Mouse (Mus musculus) cerebellum, postnatal 10 days (tissue): ENCODE measurements around the gene Ppox.
"Not testable (repeated sequence)": the region's sequence is repeated elsewhere in the genome, so short reads cannot be mapped to it uniquely, and the experiment has no call there.

Experiments
- DNase-seq, 2 experiments: peaks; one replicate each; pipeline ENCODE4 v3.0.0; 2021; ENCODE audit warnings: mixed read lengths in 2 of 2

Ppox gene

DNA sequence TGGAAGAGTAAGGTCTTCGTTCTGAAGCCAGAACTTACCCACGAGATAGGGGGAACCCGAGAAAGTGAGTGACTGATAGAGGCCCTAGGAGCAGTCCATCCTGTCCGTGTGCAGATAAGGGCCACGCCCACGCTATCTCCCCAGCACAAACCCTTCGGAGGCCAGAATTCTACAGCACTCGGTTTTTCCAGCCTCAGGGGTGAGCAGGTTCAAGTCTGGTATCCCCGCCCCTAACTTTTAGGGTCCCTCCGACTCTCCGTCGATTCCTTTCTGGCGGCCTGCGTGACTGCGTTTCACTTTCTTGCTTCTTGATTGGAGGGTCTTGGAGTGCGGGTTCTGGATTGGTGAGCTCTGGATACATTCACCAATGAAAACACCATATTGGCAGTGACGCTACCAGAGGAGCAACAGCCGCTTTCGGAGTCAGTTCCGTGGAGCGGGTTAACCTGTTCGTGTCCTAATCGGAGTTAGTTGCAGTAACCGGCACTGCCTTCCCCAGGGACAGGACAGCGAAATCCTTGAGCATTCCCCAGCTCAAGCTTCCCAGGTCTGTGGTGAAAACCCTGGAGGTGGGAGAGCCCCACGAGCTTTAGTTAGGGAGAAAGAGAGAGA, at the start of gene Ppox:
TSS of gene Ppox (minus strand) at position 271 of the 612 bp plus-strand sequence.
- peak; percentile 93 for DNase-seq

- no peak for DNase-seq
These were observed 49.2 kb upstream of the Ppox start for GRCm38 (mm10) chr1:171330216-171330560.

DNA sequence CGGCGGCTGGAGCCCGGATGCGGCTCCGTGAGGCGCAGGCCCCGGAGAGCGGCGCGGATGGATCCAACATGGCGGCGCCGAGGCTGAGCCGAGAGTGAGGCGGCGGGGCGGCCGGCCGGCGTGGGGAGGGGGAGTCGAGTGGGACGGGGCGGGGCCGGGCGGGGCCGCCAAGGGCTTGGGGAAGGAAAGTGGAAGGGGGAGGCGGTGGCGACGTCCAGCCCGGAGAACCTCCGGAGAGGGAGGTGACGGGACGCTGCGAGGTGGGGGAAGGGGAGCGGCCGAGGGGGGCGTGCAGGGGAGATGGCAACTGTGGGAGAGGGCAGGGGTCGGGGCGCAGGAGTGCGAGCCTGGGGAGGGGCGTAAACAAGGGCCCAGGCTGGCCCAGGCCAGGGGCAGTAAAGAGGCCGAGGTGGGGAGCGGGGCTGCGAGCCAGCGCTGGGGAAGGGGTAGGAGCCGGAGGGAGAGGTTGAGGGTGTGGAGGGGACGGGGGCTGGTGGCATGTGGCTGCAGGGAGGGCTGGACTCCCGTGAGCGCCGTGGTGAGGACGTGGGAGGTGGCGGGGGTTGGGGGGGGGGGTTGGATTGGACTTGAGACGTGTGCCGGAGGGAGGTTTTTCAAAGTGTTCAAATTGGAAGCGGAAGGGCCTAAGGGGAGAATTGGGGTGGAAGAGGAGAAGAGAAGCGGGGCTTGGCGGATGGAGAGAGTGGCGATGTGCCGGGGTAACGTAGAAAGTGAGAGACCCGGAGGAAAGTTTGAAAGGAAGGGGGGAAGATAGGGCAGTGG, 48.6 kb upstream of the Ppox start:
- peak; percentile 90 to 93 for DNase-seq

- DNase-seq = peak; percentile 93 to 95
These were observed 48.0 kb upstream of the Ppox start, which contains the start of gene Dedd for GRCm38 (mm10) chr1:171328839-171329432. Dedd (plus strand) TSS chr1:171329145.

GRCm38 (mm10) chr1:171328244-171328643, 47.3 kb upstream of the Ppox start:
- peak; percentile 55 to 59 for DNase-seq

DNA sequence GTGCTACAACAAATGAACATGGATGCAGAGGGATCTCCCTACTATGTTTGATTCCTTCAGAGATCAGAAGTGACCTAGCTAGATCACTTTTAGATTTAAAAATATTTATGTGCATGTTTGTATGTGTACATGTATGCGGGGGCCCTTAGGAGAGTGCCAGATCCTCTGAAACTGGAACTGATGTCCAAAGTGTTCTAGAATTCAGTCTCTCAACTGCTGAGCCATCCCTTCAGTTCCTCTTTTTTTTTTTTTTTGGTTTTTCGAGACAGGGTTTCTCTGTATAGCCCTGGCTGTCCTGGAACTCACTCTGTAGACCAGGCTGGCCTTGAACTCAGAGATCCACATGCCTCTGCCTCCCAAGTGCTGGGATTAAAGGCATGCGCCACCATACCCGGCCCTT, 45.6 kb upstream of the Ppox start:
- not testable (repeated sequence) for DNase-seq

GRCm38 (mm10) chr1:171325571-171325970, 44.6 kb upstream of the Ppox start:
- DNase-seq = no peak

- DNase-seq = no peak
These were observed 41.0 kb upstream of the Ppox start for GRCm38 (mm10) chr1:171322012-171322411.

DNA sequence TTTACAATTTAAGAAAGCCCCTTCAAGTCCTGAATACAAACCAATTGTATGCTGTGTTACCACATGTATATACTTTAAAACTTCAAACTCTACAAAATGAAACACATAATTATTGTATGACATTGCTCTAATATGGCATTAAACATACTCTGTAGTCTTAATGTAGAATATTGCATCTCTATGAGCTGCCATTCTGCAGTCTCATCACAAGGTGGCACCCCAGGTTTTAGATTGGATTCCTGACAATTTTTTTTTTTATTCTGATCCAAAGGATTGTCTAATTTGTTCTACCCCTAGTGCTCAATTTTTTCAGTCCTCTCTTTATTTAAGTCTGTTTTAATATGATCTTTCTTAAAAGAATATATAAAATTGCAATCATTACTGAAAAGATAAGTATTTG, 40.4 kb upstream of the Ppox start:
- DNase-seq = peak; percentile 49 to 70

GRCm38 (mm10) chr1:171320151-171320550, 39.2 kb upstream of the Ppox start:
- DNase-seq = peak; percentile 76 to 85

DNA sequence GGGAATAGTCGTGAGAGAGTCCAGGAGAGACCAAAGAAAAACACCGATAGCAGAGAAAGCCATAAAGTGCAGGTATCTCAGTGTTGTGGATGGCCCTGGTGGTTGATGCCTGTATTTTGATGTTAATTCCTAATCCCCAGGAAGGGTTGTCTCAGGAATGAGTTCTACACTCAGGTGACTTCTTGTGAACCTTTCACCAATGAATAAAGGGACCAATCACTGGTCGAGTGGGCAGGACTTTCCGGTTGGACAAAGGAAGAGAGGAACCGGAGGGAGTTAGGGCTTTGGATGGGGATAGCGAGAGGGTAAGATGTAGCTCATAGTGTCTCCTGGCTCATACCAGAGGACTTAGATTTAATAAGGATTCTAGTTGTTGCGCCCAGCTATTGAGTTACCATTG, 38.8 kb upstream of the Ppox start:
- peak in 1 of 2 experiments; percentile 40 for DNase-seq

- DNase-seq = no peak
These were observed 28.3 kb upstream of the Ppox start for GRCm38 (mm10) chr1:171309321-171309720.

GRCm38 (mm10) chr1:171306157-171306556, 25.2 kb upstream of the Ppox start:
- not testable (repeated sequence) for DNase-seq

GRCm38 (mm10) chr1:171298226-171298625, 17.2 kb upstream of the Ppox start:
- DNase-seq = peak in 1 of 2 experiments; percentile 53

GRCm38 (mm10) chr1:171295063-171295402, 14.0 kb upstream of the Ppox start:
- no peak for DNase-seq

DNA sequence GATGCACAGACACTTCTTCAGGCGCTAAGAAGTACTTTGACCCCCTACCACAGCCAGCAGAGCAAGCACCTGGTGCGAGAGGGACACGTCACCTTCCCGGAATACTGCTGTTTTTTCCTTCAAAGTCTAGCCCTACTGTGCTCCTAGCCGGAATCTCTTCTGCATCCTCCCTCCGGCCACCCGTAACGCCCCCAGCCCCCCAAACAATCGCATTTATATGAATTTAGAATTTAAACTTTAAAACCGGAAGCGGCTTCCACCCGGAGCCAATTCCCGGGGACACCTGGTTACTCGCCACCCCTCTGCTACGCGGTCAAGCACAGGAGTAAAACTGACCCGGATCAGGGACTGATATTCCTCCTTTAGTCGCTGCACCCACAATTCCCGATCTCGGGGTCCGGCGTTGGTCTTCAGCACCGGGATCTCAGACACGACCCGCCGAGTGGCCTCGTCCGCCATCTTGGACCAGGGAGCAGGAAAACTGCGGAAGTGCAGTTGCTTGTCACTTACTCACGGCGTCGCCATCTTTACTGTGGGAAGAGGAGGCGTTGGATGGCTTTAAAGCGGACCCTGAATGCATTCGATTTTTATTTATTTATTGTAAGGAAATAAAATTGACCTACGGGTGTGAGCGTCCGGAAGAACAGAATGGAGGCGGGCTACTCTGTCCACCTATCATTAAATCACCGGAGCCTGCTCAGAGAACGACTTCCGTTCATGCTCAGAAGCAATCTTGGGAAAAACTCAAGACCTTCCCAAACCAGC, 13.5 kb upstream of the Ppox start, which contains the start of gene Ufc1:
TSS of gene Ufc1 (minus strand) at position 727 of the 765 bp plus-strand sequence.
- peak; percentile 87 to 89 for DNase-seq

DNA sequence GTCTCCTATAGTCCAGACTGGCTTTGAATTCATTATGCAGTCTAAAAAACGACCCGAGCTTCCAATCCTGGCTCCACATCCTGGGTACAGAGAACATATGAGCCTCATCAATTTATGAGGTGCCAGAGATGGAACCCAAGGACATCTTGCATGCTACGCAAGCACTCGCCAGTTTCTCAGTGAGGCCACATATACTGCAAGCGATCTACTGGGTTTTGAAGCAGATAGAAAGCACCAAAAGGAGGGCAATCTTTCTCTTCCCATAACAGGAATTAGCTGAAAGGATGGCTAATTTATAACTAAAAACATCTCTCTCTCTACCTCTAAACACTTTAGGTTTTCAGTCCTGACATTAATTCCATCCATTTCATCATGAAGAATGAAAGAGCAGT, 12.9 kb upstream of the Ppox start:
- DNase-seq = no peak

- DNase-seq = no peak
These were observed 12.4 kb upstream of the Ppox start for GRCm38 (mm10) chr1:171293351-171293750.

DNA sequence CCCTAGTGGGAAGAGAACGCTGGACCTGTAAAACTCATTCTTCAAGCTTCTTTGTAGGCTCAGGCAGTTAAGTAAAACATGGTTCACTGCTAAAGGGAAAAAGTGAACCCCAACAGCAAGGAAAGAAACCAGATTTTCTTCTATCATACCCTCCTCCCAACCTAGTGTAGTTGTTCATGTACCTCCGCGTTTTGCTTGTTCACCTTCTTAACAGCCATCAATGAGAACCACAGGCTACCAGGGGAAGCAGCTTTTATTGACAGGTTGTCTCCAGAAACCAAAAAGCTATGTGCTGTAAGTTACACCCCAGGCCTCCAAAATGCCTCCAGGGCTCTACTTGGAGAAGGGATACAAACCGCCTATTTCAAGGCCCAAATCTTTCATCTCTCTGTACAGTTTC, 7.3 kb upstream of the Ppox start:
- DNase-seq = no peak

- DNase-seq = peak; percentile 96 to 98
These were observed 6.4 kb upstream of the Ppox start, which contains the start of gene Usp21 for GRCm38 (mm10) chr1:171287136-171288081. Usp21 (minus strand) TSS chr1:171287991.

- DNase-seq = peak; percentile 31
These were observed 5.5 kb upstream of the Ppox start for GRCm38 (mm10) chr1:171286517-171286916.
